Mouse (Mus musculus) small intestine, adult 2 months (tissue): ENCODE data around the gene Lrrc4c.

Experiments
- CTCF ChIP-seq: fragments of 200-500 bp; IDR thresholded peaks from 2 replicates; pipeline ENCODE4 v1.5.1; 2012; ENCODE audit warnings: low read depth, mild to moderate bottlenecking, control low read depth, inconsistent platforms, low read length, moderate library complexity, mixed read lengths; ENCODE audit not compliant: insufficient replicate concordance, insufficient read length; ENCODE audit errors: extremely low read depth
- POLR2A ChIP-seq: fragments of 200-500 bp; IDR thresholded peaks from 2 replicates; pipeline ENCODE4 v1.6.1; 2012; ENCODE audit warnings: low read depth, mild to moderate bottlenecking, control low read depth, inconsistent platforms, low read length, moderate library complexity

GRCm38 (mm10) chr2:96723395-96723794 is 405.4 kb downstream of the Lrrc4c start:
- TF ChIP-seq CTCF, result no peak
- no peak for TF ChIP-seq POLR2A
